Mouse (Mus musculus) kidney, adult 18-20 months (tissue): ENCODE measurements around the gene Cdkn2aipnl.

Source experiments
- DNase-seq: peaks from one replicate; pipeline ENCODE4 v3.0.0; 2021

Gene Cdkn2aipnl

DNA sequence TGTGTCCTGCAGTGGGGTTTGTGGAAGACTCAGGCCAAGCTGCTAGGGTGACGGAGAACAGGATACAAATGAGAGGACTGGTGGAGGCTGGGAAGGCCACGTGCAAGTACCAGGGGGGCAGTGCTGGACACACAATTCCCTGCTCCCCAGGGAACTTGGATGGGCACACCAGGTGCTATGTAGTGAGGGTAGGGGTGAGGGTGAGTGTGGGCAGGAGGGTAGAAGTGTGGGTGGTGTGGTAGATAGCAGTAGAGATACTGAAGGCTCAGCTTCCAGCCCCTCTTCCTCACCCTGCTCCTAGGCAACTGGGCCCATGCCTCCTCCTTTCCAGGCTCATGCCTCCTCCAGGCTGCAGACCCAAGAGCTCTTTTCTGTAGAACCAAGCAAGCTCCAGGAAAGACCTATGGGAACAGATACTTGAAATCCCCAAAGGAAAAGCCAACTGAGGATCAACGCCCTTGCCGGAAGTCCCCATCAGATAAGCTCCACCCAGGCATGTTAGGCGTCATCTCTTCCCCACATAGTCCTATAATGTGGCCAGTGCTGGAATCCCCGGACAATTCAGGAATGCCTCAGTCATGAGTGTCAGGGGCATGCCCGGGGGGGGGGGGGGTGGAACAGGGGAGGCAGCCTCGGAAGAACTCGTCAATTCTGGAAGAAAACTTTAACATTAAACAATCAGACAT lies 18.2 kb upstream of the Cdkn2aipnl start:
- DNase-seq: no peak

DNA sequence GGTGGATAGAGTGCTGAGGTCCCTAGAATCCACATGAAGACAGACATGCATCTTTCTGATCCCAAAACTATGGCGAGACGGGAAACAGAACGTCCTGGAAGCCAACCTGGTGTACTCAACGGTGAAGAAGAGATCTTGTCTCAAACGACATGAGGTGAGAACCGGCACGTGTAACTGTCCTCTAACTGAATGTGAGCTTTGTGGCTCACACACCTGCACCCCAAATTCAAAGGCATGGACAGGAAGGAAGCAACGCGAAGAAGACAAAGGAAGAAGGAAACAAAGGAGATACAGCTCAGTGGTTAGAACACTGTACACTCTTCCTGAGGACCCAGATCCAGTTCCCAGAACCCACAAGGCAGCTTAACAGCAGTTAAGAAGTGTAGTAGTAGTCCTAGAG lies 17.5 kb upstream of the Cdkn2aipnl start:
- no peak for DNase-seq

DNA sequence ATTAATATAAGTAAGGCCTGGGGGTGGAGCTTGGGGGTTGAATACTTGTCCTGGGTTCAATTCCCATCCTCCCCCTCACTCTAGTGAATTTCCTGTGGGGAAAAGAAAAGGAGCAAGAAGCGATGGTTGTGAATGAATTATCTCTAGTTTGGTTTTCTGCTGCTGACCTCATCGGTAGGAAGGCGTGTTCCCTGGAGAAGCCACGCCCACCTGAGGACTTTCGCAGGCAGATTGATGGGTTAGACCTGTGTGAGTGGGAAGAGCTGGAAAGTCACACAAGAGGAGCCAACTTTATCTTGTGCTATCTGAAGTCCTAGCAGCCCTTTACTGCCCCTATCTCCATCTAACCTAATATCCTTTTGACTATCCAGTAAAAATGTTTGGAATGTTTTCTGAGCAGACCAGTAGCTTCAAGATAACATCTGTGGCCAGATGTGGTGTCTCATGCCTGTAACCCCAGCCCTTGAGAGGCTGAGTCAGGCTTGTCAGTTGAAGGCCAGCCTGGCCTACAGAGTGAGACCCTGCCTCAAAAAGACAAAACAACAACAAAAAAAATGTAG lies 15.5 kb upstream of the Cdkn2aipnl start:
- no peak for DNase-seq

DNA sequence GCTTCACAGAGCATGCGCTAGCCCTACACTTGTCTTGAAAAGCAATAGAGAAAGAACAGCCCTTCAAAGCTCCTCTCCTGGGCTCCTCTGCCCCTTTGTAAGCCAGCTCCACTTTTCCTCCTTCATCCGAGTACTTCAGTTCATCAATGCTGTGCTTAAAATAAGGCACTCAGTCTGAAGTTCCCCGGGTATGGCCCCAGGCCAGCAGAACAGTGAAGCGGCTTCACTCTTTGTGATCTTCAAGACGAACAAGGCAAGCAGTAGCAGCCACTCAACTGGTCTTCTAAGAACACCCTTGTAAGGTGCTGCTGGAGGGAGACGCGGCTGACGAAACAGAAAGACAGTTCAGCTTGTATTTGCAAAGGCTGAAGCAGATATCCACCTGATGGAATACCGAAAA lies 11.3 kb upstream of the Cdkn2aipnl start:
- DNase-seq: no peak

DNA sequence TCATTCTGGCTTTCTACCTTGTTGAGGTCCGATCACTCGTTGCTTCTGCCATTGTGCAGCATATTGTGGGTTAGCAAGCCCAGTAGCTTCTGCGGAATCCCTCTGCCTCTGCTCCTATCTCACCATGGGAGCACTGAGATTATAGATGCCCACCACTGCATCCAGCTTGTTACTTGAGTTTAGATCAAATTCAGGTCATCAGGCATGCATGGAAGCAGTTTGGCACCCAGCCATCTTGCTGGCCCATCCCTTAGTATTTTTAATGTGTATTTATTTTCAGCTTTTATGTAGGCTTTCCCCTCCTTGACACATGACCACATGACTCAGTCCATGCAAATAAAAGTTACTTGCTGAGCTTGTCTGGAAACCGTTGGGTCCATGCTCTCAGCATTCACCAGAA lies 9.7 kb upstream of the Cdkn2aipnl start:
- DNase-seq: no peak

DNA sequence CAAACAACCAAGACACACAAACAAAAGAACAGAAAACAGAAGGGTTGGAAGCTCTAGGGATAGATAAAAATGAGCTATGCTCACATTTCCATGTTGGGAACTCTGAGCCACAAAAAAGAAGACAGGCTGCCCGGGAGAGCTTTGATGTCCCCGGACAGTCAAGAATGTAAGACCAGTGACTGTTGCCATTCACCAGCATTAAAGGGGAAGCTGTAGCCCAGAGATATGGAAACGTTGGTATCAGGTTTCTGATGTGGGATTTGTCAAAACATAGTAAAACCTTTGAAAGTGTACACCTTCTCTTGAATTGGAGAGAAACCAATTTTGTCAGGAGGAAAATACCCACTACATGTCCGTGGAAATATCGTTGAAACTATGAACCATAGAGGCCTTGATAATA lies 8.0 kb upstream of the Cdkn2aipnl start:
- DNase-seq: no peak

DNA sequence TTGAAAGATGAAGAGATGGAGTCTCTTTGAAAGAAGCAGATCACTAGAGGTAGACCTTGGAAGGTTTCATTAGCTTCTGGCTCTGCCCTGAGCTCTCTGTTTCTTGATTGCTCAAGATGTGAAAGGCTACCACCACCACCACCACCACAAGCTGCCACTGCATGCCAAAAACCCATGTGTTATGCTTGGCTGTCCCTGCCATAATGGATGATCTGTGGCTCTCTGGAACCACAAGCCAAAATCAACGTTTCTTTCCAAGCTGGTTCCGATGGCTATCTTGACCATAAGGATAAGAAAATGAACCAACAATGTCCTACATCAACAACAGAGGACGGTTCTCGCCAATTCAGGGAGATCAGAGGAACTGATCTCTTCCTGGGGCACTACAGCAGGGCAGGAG lies 7.4 kb upstream of the Cdkn2aipnl start:
- no peak for DNase-seq

DNA sequence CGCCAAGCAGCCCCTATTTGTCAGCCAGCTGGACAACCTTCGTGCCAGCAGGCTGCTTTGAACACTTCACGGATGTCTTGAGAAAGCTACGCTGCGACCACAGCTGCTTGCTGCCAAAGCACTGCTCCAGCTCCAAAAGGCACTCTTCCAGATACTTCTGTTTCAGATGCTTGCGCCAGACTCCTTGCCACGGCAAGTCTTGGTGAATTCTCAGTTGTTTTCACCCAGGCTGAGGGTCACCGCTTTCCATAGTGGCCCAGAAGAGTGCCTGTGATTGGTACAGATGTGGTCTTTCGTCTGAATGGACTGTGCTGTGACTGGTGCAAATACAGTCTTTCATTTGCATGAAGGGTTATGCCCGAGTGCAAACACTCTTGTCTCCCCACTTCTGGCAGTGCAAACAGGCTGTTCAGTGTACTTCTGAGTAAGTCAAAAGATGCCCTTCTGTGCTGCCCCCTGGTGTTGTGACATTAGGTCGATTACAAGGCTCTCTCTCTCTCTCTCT lies 6.4 kb upstream of the Cdkn2aipnl start:
- no peak for DNase-seq

DNA sequence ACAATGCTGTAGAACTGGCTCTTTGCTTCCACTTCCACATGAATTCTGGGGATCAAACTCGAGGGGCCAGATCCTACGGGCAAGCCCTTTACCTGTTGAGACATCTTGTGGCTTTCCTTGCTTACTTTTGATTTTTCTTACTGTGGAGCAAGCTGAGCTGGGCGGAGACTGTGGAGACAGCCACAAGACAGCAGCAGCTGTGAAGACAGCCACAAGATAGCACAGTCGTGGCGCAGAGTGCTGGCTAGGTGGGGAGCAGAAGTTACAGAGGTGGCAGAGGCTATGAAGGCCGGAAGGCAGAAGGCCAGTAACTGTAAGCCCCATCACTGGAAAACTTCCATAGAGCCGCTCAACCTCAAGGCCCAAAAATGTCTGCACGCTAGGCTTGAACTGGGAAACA lies 5.7 kb upstream of the Cdkn2aipnl start:
- DNase-seq: no peak

DNA sequence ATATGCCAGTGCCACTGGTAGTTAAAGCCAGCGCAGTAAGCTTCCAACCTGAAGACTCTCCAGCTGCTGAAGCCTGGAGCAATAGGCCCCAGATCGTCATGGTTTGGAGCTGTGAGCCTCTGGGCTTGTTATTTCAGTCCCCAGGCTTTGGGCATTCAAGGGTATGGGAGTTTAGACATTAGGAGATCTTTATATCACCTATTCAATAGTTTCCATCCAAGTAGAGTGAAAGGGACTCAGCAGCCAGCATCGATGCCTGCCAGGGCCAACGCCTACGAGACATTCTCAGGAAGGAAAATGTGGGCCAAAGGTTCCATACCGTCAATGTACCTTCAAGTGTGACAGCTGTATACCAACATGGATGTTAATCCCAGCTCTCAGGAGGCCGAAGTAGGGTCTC lies 5.2 kb upstream of the Cdkn2aipnl start:
- DNase-seq: no peak

DNA sequence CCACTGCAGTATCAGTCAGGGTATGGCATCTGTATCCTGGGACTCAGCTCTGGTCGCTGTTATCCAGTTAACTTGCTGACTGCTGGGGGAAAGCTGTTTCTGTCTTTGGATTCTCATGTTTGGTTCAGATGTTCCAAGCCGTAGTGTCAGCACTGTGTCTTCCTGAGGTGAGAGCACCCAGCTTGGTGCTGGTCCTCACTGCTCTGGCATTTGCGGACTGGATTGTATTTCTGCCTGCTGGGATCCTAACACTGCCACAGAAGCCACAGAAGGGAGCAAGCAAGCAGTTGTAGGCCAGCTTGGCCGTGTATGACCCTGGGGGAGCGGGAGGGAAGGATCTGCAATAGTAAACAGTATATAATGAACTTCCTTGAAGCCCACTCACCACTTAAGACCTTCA lies 810 bp upstream of the Cdkn2aipnl start:
- no peak for DNase-seq

DNA sequence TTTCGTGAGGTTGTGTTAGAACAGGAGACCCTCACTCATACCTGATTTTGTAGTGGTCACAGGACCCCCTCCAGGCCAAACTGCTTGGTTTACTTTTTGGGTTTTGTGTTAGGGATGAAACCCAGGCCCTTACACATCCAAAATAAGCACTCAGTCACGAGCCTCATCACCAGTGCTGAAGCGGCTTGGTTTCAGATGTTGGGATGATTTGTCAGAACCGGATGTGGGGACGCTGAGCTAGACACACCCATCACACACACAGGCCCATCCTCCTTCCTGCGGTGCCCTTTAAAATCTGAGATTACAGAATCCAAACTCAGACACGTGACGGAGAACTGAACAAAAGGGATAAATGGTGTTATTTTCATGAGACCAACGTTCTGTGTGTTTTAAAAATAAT lies 1.4 kb downstream of the Cdkn2aipnl start:
- no peak for DNase-seq

DNA sequence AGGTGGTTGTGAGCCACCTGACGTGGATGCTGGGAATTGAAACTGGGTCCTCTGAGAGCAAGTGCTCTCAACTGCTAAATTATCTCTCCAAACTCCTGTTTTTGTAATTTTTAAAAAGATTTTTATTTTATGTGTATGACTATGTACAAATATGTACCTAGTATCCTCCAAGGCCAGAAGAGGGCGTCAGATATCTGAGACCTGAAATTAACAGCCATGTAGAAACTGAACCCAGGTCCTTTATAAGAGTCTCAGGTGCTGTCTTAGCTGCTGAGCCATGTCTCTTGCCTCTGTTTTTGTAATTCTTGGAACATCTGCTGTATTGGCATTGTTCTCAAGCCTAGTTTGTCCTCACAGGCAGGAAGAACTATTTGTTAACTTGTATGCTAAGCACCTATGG lies 2.0 kb downstream of the Cdkn2aipnl start:
- no peak for DNase-seq

DNA sequence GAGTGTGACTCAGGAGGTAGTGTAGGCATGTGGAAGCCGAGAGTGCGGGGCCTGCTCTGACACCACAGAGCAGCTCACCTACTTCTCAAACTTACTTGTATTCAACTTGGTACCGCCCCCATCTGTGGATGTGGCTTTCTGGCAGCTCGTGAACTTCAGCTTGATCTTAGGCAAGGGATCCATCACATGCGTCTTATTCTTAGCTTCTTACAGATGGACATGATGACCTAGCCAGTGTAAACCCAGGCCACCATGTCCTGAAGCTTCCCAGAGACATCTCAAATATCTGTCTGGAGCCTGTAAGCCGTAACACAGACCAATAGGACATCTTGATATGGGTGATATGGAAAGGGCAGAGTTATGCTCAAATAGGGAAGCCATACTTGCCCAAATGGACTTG lies 4.2 kb downstream of the Cdkn2aipnl start:
- DNase-seq: no peak

DNA sequence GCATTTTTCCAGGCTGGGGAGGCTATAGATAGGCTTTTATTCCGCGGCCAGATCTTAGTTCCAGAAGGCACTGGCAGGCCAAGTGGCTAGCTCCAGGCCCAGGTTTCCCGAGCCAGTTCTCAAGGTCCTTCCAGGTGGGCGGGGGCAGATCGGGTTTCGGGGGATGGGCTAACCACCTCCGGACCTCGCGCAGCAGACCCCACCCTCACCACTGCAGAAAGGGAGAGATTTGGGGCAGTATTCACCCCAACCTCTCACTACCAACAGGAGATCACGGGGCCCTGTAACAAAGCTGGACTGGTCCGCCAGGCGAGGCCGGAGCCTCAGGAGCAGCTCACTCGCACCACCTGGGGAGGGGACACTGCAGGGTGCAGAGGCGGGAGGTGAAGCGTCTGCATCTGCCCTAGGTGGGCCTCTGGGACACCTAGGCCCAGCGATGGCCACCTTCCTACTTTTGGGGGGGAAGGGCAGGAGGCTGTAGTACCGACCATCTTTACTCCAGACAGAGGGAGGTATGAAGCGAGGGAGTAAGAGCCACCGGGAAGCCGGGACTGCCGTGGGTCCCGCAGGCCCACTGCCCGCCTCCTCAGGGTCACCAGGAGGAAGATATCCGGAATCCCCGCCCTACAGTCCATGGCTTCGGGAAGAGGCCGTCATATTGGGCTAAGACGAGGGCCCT lies 32.3 kb downstream of the Cdkn2aipnl start:
- peak; percentile 75 for DNase-seq

DNA sequence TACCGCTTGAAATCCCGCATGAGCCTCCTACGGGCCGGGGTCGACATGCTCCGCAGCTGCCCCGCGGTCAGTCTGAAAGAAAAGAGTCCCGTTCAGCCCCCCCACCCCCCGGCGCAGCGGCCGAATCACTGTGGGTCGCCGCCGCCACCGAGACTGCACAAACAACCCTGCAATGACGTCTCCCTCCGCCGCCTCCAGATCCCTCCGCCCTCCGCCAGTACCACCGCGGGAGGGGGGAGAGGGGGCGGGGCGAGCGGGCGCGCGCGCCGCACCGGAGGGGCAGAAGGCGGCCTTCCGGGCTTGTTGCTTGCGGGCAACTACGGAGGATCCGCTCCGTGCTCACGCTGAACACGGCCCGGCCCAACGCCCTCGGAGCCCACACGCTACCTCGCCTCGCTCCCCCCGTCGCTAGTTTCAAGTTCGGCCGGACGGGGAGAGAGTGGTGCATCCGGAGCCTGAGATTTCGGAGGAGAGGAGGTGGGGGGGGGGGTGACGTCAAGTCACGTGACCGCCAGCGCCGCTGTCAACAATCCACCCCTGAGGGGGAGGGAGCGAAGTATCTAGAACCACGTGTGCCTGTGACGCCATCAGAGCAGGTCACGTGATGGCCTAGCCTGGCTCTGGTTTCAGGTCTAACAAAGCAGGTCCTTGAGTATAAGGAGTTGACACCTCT lies 33.0 kb downstream of the Cdkn2aipnl start, which contains the start of gene Ube2b:
Gene Ube2b, minus strand, starts transcription at position 473 of the 673 bp plus-strand sequence.
- DNase-seq: peak; percentile 97

DNA sequence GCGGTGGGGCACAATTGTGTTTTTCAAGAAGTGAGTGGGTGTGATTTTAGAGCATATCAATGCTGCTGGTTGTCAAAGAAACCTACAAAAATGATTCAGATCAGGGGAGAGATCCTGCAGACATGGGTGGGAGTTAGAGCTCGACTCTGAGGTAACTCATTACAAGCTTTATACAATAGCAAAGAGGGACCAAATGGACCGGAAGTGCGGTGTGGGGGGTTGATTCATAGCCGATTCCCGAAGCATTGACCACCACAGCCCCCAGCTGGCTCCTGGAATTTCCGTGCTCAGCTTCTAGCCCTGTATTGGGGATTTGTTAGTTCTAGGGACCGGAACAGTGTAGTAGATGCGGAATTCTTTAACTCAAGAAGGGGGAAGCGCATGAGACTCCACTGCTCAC lies 33.9 kb downstream of the Cdkn2aipnl start:
- no peak for DNase-seq

DNA sequence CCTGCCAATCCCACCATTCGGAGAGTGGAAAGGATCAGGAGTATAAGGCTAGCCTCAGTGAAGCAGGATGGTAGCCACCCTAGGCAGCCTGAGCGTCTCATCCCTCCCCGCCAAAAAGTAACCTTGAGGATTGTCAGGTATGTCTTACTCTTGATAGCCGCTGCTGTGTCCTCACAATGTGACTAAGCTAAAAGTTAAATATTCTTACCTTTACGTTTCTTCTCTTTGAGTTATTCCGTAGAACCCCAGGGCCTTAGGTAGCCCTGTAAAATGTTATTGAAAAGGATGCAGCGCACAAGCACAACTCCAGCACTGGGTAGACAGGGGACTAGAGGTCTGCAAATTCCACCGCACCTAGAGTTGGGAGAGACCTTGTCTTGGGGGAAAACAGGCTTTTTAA lies 34.4 kb downstream of the Cdkn2aipnl start:
- no peak for DNase-seq

DNA sequence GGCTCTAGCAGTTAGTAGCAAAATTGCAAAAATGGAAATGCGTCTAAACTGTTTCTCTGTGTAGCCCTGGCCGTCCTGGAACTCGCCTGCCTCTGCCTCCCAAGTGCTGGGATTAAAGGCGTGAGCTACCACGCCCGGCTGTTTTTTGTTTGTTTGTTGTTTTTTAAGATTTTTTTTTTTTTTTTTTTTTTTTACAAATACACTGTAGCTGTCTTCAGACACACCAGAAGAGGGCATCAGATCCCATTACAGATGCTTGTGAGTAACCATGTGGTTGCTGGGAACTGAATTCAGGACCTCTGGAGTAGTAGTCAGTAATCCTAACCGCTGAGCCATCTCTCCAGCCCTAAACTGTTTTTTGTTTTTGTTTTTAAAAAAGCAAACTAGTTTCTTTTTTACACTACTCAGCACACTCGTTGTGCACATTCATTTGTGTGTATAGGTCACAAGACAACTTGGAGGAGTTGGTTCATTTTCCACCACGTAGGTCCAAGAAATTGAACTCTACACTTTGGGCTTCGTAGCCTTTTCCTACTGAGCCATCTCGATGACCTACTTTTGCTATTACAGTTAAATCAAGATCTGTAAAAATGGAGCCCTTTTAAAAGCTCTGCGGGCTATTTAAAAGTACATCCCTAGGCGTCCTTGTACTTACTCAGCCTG lies 35.5 kb downstream of the Cdkn2aipnl start:
- DNase-seq: peak; percentile 15

DNA sequence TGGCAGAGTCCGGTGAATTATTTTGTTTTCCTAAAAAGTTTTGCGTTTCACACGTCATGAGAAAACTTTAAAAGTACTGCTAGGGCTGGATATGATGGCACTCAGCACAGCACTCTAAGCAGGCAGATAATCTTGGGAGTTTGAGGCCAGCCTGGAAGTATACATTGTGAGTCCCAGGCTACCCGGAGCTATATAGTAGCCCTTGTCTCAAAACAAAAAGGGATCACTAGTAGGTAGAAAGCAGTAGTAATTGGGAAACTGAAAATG lies 36.0 kb downstream of the Cdkn2aipnl start:
- no peak for DNase-seq

DNA sequence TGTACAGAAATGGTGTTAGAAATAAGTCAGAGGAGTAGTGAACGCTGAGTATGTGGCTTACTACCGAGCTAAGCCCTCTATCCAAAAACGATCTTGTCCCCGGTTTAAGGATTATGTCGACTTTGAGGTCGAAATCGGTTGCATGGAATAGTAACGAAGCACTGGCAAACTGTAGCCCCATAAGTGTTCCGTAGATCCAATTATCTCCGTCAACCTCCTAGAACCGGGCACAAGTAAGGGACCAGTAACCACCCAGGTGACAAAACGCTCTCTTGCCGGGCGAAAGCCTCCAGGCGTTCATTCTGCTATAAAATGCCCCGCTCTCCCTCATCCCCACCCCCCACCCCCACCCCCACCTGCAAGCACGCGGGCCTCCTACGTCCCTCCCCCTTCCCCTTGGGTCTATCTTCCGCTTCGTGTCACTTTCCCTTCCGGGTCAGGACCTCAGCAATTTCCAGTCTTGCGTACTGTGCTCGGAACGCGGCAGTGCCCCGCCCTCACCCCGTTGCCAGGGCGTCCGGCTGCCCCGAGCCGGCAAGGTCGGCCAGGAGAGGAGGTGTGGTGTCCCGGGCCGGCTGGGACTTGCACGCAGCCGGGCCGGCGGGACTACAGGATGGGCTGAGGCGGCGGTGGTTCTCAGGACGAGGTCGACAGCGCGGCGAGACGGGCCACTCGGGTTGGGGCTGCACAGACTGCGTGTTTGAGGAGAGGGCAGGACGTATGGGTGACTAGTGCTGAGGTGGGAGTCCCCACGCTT lies 36.5 kb downstream of the Cdkn2aipnl start, which contains the start of gene Cdkl3:
Gene Cdkl3, plus strand, starts transcription at position 450 of the 757 bp plus-strand sequence.
- DNase-seq: peak; percentile 94

DNA sequence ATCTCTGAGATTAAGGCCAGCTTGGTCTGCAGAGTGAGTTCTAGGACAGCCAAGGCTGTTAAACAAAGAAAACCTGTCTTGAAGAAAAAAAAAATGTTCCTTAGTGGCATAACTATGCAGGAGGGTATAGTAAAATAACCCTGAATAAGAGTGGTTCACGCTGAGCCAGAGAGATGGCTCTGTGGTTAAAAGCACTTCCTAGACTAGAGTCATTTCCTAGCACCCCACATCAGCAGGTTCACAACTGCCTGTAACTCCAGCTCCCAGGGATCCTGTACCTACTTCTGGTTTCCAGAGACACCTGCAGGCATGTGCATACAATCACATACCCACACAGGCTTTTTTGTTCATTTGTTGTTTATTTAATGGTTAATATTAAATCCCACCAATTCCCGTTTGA lies 38.1 kb downstream of the Cdkn2aipnl start:
- DNase-seq: no peak

DNA sequence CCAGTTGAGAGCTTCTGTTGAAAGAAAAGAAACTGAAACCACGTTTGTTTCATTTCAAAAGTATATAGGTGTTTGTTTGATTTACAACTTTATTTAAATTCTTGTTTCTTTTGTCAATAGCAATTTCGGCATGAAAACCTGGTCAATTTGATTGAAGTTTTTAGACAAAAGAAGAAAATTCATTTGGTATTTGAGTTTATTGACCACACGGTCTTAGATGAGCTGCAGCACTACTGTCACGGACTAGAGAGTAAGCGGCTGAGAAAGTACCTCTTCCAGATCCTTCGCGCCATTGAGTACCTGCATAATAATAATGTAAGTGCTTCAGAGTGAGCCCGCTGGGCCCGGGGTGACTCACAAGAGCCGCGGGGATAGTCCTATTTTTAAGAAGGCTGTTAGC lies 43.5 kb downstream of the Cdkn2aipnl start:
- DNase-seq: no peak
